Mouse (Mus musculus) neural tube, embryonic 15.5 days (tissue): ENCODE data around the gene Kcnh6. TPM values are rescaled to one million over a fixed set of nuclear protein-coding genes. Genes with fewer than 3 reads are reported as not detected.

Source experiments
- ATAC-seq: fragments of 200-750 bp; cut with Nextera tagmentation; 2 replicates; pipeline ENCODE4 v1.8.0; 2017; ENCODE audit warnings: mild to moderate bottlenecking, moderate TSS enrichment, moderate library complexity; ENCODE audit not compliant: low FRiP score
- H3K27ac ChIP-seq: fragments of 300-500 bp; sonication (generic); replicated peaks from 2 replicates; pipeline ENCODE4 v1.5.1; 2015; ENCODE audit warnings: mild to moderate bottlenecking, inconsistent platforms
- H3K27me3 ChIP-seq: fragments of 300-500 bp; sonication (generic); replicated peaks from 2 replicates; pipeline ENCODE4 v1.6.1; 2015; ENCODE audit warnings: inconsistent platforms
- H3K36me3 ChIP-seq: fragments of 300-500 bp; sonication (generic); 2 replicates; pipeline ENCODE4 v1.6.1; 2015; ENCODE audit warnings: inconsistent platforms
- H3K4me1 ChIP-seq: fragments of 300-500 bp; sonication (generic); 2 replicates; pipeline ENCODE4 v1.6.1; 2015; ENCODE audit warnings: inconsistent platforms
- H3K4me2 ChIP-seq: fragments of 300-500 bp; sonication (generic); 2 replicates; pipeline ENCODE4 v1.6.1; 2015; ENCODE audit warnings: inconsistent platforms, mild to moderate bottlenecking, moderate library complexity
- H3K4me3 ChIP-seq: fragments of 300-500 bp; sonication (generic); replicated peaks from 2 replicates; pipeline ENCODE4 v1.5.1; 2015; ENCODE audit warnings: mild to moderate bottlenecking, inconsistent platforms
- H3K9ac ChIP-seq: fragments of 300-500 bp; sonication (generic); replicated peaks from 2 replicates; pipeline ENCODE4 v1.6.1; 2015; ENCODE audit warnings: mild to moderate bottlenecking, inconsistent platforms
- H3K9me3 ChIP-seq: fragments of 300-500 bp; sonication (generic); replicated peaks from 2 replicates; pipeline ENCODE4 v1.6.1; 2016; ENCODE audit warnings: inconsistent platforms
- WGBS: fragments of 180-500 bp; shearing (Covaris S2); methylation state at CpG from one replicate; pipeline ENCODE4 v1.1.7; 2015; ENCODE audit warnings: mixed read lengths; 5-methylcytosine and 5-hydroxymethylcytosine counted together
- polyA plus RNA-seq: library from polyadenylated mRNA; unstranded; fragments of >200 nt; fragmentation: Nextera tagmentation; extraction: Ambion mirVana; gene quantifications from 2 replicates; pipeline ENCODE4 v1.2.1, GENCODE M21; 2015

Gene Kcnh6
- polyA plus RNA-seq, 1 experiment from 2014 or later = 4.2 TPM

DNA sequence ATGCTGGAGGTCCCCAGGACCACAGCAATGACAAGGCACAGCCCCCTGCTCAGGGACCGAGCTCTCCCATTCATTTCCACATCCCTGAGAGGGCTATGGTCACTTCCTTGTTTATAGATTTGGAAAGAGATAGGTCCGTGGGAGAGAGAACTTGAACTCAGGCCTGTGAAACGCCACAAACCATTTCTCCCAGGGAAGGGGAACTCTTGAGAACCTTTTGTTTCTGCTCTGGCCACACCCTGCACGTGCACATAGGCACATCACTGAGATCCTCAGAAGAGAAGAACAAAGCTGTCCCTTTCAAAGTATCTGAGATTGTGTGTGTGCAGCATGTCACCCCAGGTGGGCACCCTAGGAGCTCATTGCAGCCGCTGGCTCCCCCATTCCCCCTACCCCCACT lies 29.3 kb upstream of the Kcnh6 start:
- Histone ChIP-seq H3K4me1 (no peaks in the 10 kb centered on the region), H3K4me2 (no peak overlapping the region), H3K36me3 (no peaks in the 10 kb centered on the region), H3K27me3 (0 out of 2 replicates have a peak, but pooled peaks cover 4% of the 10 kb centered on the region), H3K27ac (no peak overlapping the region), H3K4me3 (no peak overlapping the region), H3K9ac (no peak overlapping the region), H3K9me3 (no peaks in the 10 kb centered on the region)
- no peak for ATAC-seq
- WGBS = 65% methylated on average over 5 of the region's 5 CpGs

DNA sequence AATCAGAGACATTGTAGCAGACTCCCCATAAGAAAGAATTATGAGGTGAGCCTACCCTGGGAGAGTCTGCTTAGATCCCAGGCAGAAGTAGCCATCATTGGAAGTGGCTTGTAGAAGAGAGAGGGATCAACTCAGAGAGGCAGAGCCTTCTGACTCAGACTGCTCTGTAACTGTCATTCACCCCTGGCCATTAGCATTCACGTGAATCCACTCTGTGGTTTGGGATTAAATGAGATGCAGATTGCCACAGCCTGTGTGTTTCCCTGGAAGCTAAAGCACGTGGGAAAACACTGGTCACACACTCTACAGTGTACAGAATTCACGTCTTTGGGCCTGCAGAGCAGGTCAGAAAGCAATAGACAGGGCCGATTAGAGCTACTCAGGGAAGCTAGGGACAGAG lies 23.5 kb upstream of the Kcnh6 start:
- Histone ChIP-seq H3K36me3 (no peaks in the 10 kb centered on the region), H3K9me3 (no peaks in the 10 kb centered on the region), H3K27ac (no peak overlapping the region), H3K4me3 (no peak overlapping the region), H3K4me1 (no peaks in the 10 kb centered on the region), H3K27me3 (no peaks in the 10 kb centered on the region), H3K4me2 (no peak overlapping the region), H3K9ac (no peak overlapping the region)
- 67% methylated on average over 4 of the region's 4 CpGs for WGBS
- no peak for ATAC-seq

DNA sequence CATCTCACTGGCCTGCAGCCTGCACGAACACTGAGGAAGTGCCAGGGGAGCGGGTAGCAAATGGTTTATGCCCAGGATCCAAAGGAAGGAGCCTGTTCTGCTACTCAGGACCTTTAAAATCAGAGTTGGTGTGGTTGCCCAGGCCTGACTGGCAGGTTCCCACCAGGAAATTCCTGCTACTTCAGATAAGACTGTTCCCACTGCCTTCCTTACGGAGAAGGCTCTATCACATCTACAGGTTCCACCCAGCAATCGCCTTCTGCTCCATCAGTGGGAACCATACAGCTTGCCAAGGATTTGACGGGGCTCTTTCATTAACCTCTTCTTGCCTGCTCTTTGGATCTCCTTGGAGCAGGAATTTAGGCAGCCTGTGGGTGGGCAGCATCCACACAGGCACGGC lies 20.5 kb upstream of the Kcnh6 start:
- Histone ChIP-seq H3K9me3 (no peaks in the 10 kb centered on the region), H3K4me3 (no peak overlapping the region), H3K4me2 (no peak overlapping the region), H3K27ac (no peak overlapping the region), H3K9ac (no peak overlapping the region), H3K4me1 (no peaks in the 10 kb centered on the region), H3K27me3 (no peaks in the 10 kb centered on the region), H3K36me3 (no peaks in the 10 kb centered on the region)
- ATAC-seq = no peak
- 77% methylated on average over 6 of the region's 6 CpGs for WGBS

DNA sequence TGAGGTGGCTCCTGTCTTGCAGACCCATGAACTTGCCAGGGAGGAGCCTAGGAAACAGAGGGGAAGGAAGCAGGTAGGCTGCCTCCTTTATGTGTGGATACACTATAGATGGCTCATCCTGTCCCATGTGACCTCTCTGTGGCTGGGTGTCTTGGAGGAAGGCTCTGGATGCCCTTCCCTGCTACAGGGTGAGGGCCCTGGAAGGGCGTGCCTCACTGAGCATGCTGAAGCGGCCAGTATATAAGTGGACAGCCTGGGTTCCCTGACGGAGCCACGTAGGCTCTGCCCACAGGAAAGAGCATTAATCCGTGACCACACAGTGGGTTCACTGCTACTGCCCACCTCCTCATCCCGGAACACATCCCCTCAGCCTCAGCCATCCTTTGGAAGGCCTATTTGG lies 18.5 kb upstream of the Kcnh6 start:
- WGBS = 74% methylated on average over 6 of the region's 6 CpGs
- H3K27ac ChIP-seq = no peak overlapping the region
- no peak overlapping the region for H3K9ac ChIP-seq
- no peaks in the 10 kb centered on the region for H3K4me1 ChIP-seq
- H3K27me3 ChIP-seq = no peaks in the 10 kb centered on the region
- no peak for ATAC-seq
- H3K36me3 ChIP-seq = no peaks in the 10 kb centered on the region
- no peak overlapping the region for H3K4me2 ChIP-seq
- no peaks in the 10 kb centered on the region for H3K9me3 ChIP-seq
- no peak overlapping the region for H3K4me3 ChIP-seq

DNA sequence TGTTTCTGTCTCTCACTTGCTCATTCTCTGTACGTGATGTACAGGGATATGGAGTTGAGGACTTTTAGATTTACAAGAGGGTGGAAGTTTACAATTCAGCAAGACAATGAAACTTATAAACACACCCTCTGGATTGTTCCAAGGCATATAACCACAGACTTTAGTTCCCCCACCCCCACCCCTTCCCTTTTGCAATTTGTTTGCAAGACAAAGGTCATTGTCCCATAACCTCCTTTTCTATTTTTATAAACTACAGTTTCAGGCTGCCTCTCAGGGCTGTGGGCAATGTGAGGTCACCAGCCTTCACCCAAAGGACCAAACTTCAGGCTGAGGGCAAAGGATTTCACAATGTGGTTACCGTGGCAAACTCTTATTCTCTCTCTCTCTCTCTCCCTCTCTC lies 17.7 kb upstream of the Kcnh6 start:
- H3K27me3 ChIP-seq = no peaks in the 10 kb centered on the region
- no peak overlapping the region for H3K4me3 ChIP-seq
- no peaks in the 10 kb centered on the region for H3K4me1 ChIP-seq
- no peak overlapping the region for H3K4me2 ChIP-seq
- no peak overlapping the region for H3K27ac ChIP-seq
- H3K9ac ChIP-seq = no peak overlapping the region
- WGBS = 64% methylated on average over 2 of the region's 2 CpGs
- no peaks in the 10 kb centered on the region for H3K36me3 ChIP-seq
- no peaks in the 10 kb centered on the region for H3K9me3 ChIP-seq
- no peak for ATAC-seq

DNA sequence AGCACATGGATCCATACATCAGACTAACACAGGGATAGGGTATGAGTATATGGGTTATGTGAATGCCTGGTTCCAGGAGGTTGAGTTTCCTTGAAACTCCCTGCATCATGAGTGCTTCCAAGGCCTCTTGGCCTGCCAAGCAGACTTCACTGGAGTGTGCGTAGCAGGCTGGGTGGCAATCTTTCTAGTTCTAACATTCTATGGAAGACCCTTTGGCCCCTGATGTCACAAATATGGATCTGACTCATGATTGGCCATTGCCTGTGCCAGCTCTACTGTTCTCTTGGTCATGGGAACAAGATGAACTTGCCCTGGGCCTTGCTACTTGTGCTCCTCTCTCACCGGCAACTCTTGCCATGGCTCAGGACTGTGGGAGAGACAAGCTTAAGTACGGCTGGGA lies 13.5 kb upstream of the Kcnh6 start, which contains the start of gene Ace3:
Gene Ace3, plus strand, starts transcription at position 301 of the 400 bp plus-strand sequence.
- no peaks in the 10 kb centered on the region for H3K4me1 ChIP-seq
- H3K27me3 ChIP-seq = no peaks in the 10 kb centered on the region
- H3K27ac ChIP-seq = no peak within 1 kb of the TSS
- WGBS = 90% methylated on average over 3 of the region's 3 CpGs
- no peak within 1 kb of the TSS for H3K9ac ChIP-seq
- ATAC-seq = no peak
- H3K4me2 ChIP-seq = no peak within 1 kb of the TSS
- H3K36me3 ChIP-seq = no peaks in the 10 kb centered on the region
- no peaks in the 10 kb centered on the region for H3K9me3 ChIP-seq
- H3K4me3 ChIP-seq = no peak within 1 kb of the TSS

DNA sequence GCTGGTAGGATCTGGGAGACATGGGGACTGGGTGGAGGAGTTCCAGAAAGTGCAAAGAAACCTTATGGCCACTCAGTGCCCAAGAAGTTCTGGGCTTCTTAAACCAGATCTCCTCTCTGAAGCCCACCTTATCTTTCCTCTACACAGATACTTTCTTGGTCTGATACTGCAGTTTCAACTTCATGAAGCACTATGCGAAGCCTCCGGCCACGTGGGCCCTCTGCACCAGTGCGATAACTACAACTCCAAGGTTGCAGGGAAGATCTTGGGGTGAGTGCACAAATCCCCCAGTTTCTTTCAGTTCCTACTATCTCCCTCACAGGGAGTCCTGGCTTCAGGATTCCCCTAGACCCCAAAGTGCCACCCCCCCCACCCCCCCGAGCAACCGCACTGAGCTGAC lies 7.9 kb upstream of the Kcnh6 start:
- no peaks in the 10 kb centered on the region for H3K27me3 ChIP-seq
- 94% methylated on average over 6 of the region's 6 CpGs for WGBS
- no peak for ATAC-seq
- no peaks in the 10 kb centered on the region for H3K36me3 ChIP-seq
- H3K4me2 ChIP-seq = no peak overlapping the region
- H3K27ac ChIP-seq = no peak overlapping the region
- H3K9ac ChIP-seq = no peak overlapping the region
- no peaks in the 10 kb centered on the region for H3K9me3 ChIP-seq
- H3K4me1 ChIP-seq = no peaks in the 10 kb centered on the region
- no peak overlapping the region for H3K4me3 ChIP-seq

DNA sequence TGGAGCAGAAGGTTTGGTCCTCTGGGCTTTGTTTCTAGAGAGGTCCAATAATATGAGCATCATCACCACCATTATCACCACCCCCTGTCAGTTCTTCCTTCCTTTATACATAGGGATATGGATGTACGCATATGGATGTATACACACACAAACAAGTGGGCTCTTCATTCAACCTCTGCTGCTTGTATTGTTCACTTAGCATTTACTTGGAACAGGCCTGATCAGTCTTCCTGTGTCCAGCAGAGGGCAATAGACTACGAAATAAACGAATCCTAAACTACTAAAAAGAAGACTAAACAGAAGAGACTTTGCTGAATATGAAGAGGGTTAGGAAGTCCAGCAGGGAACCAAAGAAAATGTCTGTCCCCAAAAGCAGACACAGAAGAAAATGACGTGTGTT lies 6.2 kb upstream of the Kcnh6 start:
- H3K36me3 ChIP-seq = no peaks in the 10 kb centered on the region
- no peaks in the 10 kb centered on the region for H3K27me3 ChIP-seq
- no peak overlapping the region for H3K4me2 ChIP-seq
- H3K4me3 ChIP-seq = no peak overlapping the region
- 41% methylated on average over 4 of the region's 4 CpGs for WGBS
- H3K9me3 ChIP-seq = no peaks in the 10 kb centered on the region
- no peak for ATAC-seq
- H3K27ac ChIP-seq = no peak overlapping the region
- H3K9ac ChIP-seq = no peak overlapping the region
- H3K4me1 ChIP-seq = peaks cover 5% of the 10 kb centered on the region

DNA sequence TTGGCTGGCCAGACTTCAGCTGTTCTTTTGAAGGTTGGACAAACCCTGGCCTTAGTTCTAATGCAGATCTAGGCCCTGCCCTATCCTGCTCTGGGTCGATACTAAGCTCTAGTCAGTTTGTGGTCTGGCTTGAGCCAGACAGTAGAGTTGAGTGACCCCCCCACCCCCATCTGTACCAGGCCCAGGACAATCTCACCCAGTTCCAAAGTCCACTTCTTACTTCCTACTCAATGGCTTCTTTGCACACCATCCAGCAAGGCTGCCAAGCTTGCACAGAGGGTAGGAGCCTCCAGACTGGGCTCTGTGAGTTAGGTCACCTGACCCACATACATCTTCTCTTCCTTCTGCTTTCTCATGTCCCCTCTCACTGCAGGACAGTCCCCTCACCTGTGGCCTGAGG lies 3.3 kb upstream of the Kcnh6 start:
- Histone ChIP-seq H3K36me3 (no peaks in the 10 kb centered on the region), H3K4me2 (no peak overlapping the region), H3K4me3 (no peak overlapping the region), H3K9ac (no peak overlapping the region), H3K9me3 (no peaks in the 10 kb centered on the region), H3K4me1 (peaks cover 10% of the 10 kb centered on the region), H3K27me3 (peaks cover 13% of the 10 kb centered on the region; the same call in 1 of the 2 replicates), H3K27ac (no peak overlapping the region)
- WGBS = 84% methylated on average over 1 of the region's 1 CpGs
- no peak for ATAC-seq

DNA sequence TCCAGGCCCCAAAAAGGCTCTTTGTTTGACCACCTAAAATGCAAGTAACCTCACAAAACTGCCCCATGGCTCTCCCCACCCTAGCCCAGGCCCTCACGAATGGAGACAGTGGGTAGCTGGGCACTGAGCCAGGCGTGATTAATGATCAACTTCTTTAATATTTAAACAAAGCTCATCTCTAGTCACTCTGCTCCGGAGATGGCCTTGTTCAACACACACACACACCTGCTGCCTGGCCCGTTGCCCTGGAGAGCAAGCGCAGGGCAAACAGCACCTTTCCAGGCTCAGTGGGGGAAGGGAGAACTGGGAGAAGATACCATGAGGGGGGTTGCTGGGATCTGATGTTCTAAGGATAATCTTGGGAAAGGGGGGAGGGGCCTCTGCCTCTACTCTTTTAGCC lies 2.0 kb upstream of the Kcnh6 start:
- H3K27ac ChIP-seq = no peak overlapping the region
- ATAC-seq = no peak

DNA sequence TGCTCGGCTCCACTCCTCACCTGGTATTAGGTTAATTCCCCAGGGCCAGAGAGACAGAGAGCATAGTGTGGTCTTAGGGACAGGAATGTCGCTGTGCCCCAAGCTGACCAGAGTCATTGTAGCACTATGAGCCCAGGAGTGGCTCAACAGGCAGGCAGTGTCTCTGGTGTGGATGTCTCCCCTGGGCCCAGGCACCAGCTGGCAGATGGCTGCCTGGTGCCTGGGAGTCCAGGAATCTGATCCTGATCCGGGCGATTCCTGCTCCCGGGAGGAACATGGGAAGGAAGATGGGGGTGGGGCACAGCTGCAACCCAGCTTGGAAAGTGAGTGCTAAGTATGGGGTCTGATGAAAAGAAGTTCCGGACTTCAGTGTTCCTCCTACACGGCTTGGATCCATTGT lies 4.8 kb downstream of the Kcnh6 start:
- ATAC-seq = no peak
- H3K4me1 ChIP-seq = peaks cover 15% of the 10 kb centered on the region
- no peaks in the 10 kb centered on the region for H3K9me3 ChIP-seq
- no peak overlapping the region for H3K4me2 ChIP-seq
- no peak overlapping the region for H3K27ac ChIP-seq
- H3K4me3 ChIP-seq = no peak overlapping the region
- peaks cover 25% of the 10 kb centered on the region for H3K27me3 ChIP-seq
- 47% methylated on average over 7 of the region's 7 CpGs for WGBS
- no peak overlapping the region for H3K9ac ChIP-seq
- no peaks in the 10 kb centered on the region for H3K36me3 ChIP-seq

More for the DNA sequence above, 2.0 kb upstream of the Kcnh6 start:
- Histone ChIP-seq H3K9ac (no peak overlapping the region), H3K9me3 (no peaks in the 10 kb centered on the region), H3K4me1 (peaks cover 10% of the 10 kb centered on the region), H3K4me2 (no peak overlapping the region), H3K36me3 (no peaks in the 10 kb centered on the region), H3K4me3 (no peak overlapping the region), H3K27me3 (peaks cover 24% of the 10 kb centered on the region; the same call in 1 of the 2 replicates)
- 21% methylated on average over 5 of the region's 5 CpGs for WGBS

DNA sequence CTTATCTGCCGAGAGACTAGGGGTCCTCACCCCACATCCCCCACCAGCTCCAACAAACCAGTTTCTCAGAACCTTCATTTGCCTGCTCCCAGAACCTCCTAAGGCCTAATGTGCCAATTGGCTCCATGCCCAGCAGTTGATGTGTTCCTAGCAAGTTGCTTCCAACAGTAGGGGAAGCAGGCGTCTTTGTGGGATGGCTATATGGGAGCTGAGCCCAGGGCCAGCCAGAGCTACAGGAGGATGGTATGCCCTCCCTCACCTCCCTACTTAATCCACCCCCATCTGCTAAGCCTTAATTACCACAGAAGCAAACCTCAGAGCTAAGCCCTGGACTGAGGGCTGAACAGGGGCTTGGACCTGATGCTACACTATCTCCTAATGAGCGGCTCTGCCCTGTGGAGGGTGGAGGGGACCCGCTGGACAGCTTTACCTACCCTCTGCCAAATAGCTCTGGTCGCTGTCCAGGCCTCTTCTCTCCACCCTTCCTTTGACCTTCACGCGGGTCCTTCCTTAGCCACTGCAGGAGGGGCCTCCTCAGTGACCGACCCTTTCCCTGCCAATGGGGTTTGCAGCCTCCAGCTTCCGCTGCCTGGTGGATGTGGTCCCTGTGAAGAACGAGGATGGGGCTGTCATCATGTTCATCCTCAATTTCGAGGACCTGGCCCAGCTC lies 5.8 kb downstream of the Kcnh6 start:
- Histone ChIP-seq H3K36me3 (no peaks in the 10 kb centered on the region), H3K9ac (no peak overlapping the region), H3K27me3 (peaks cover 18% of the 10 kb centered on the region), H3K9me3 (no peaks in the 10 kb centered on the region), H3K27ac (no peak overlapping the region), H3K4me1 (peaks cover 11% of the 10 kb centered on the region), H3K4me3 (no peak overlapping the region), H3K4me2 (no peak overlapping the region)
- ATAC-seq = 0 out of 2 replicates have a peak, but pooled peaks have one; percentile 30
- WGBS = 65% methylated on average over 11 of the region's 11 CpGs
